Mouse (Mus musculus) stomach, postnatal 0 days (tissue): Measurements from ENCODE around the gene Nprl2. TPM values are rescaled to one million over a fixed set of nuclear protein-coding genes. Genes with fewer than 3 reads are reported as not detected.

Experiments
- ATAC-seq: fragments of 200-750 bp; cut with Nextera tagmentation; 2 replicates; pipeline ENCODE4 v1.8.0; 2017; ENCODE audit not compliant: low FRiP score, low TSS enrichment
- DNase-seq: peaks from one replicate; pipeline ENCODE4 v3.0.0-alpha.2; 2016; ENCODE audit warnings: low spot score
- H3K27ac ChIP-seq: fragments of 300-500 bp; sonication (generic); replicated peaks from 2 replicates; pipeline ENCODE4 v1.5.1; 2014; ENCODE audit warnings: mild to moderate bottlenecking, control low read depth
- H3K27me3 ChIP-seq: fragments of 300-500 bp; sonication (generic); 2 replicates; pipeline ENCODE4 v1.6.1; 2014; ENCODE audit warnings: low read length; ENCODE audit not compliant: control insufficient read depth, insufficient read depth
- H3K36me3 ChIP-seq: fragments of 300-500 bp; sonication (generic); 2 replicates; pipeline ENCODE4 v1.6.1; 2014; ENCODE audit warnings: low read length, mixed read lengths; ENCODE audit not compliant: control insufficient read depth, insufficient read depth
- H3K4me1 ChIP-seq: fragments of 300-500 bp; sonication (generic); replicated peaks from 2 replicates; pipeline ENCODE4 v1.6.1; 2014; ENCODE audit warnings: antibody characterized with exemption; ENCODE audit not compliant: control insufficient read depth, insufficient read depth
- H3K4me2 ChIP-seq: fragments of 300-500 bp; sonication (generic); replicated peaks from 2 replicates; pipeline ENCODE4 v1.6.1; 2014; ENCODE audit warnings: low read depth, mild to moderate bottlenecking, control low read depth, moderate library complexity
- H3K4me3 ChIP-seq: fragments of 300-500 bp; sonication (generic); 2 replicates; pipeline ENCODE4 v1.5.1; 2014; ENCODE audit warnings: low read depth, low read length, control low read depth
- H3K9ac ChIP-seq: fragments of 300-500 bp; sonication (generic); 2 replicates; pipeline ENCODE4 v1.6.1; 2014; ENCODE audit warnings: mild to moderate bottlenecking, low read length, control low read depth, mixed read lengths
- H3K9me3 ChIP-seq: fragments of 300-500 bp; sonication (generic); 2 replicates; pipeline ENCODE4 v1.6.1; 2016; ENCODE audit warnings: low read length; ENCODE audit not compliant: control insufficient read depth
- CTCF ChIP-seq: IDR thresholded peaks from 2 replicates; pipeline ENCODE4 v1.5.1; 2016; ENCODE audit warnings: antibody characterized with exemption, low read depth, mild to moderate bottlenecking, moderate library complexity
- EP300 ChIP-seq: optimal IDR thresholded peaks from 2 replicates; pipeline ENCODE3; 2016; ENCODE audit warnings: antibody characterized with exemption
- WGBS: fragments of 180-500 bp; shearing (Covaris S2); extraction: QIAGEN DNeasy Blood & Tissue Kit; methylation state at CpG from one replicate; pipeline ENCODE4 v1.1.7; 2014; 5-methylcytosine and 5-hydroxymethylcytosine counted together
- polyA plus RNA-seq: library from polyadenylated mRNA; unstranded; fragments of >200 nt; fragmentation: Nextera tagmentation; extraction: Ambion mirVana; gene quantifications from 2 replicates; pipeline ENCODE4 v1.2.1, GENCODE M21; 2015

Gene Nprl2
- polyA plus RNA-seq, 1 experiment from 2014 or later = 24.9 TPM

- no peak overlapping the region for H3K27ac ChIP-seq
- H3K9ac ChIP-seq = no peak overlapping the region
- peaks cover 13% of the 10 kb centered on the region for H3K4me1 ChIP-seq
- DNase-seq = no peak
- H3K4me2 ChIP-seq = no peak overlapping the region
- no peak for ATAC-seq
- no peaks in the 10 kb centered on the region for H3K9me3 ChIP-seq
- H3K27me3 ChIP-seq = no peaks in the 10 kb centered on the region
- H3K36me3 ChIP-seq = peaks cover 4% of the 10 kb centered on the region; the same call in 1 of the 2 replicates
- H3K4me3 ChIP-seq = no peak overlapping the region
- TF ChIP-seq CTCF = no peak
- no peak for TF ChIP-seq EP300
- 91% methylated on average over 10 of the region's 10 CpGs for WGBS
These were observed 6.8 kb downstream of the Nprl2 start for GRCm38 (mm10) chr9:107548820-107549219.

GRCm38 (mm10) chr9:107549297-107550074 lies 7.5 kb downstream of the Nprl2 start:
- H3K9ac ChIP-seq = no peak overlapping the region
- no peak overlapping the region for H3K4me2 ChIP-seq
- no peak for ATAC-seq
- WGBS = 75% methylated on average over 20 of the region's 20 CpGs
- H3K27me3 ChIP-seq = no peaks in the 10 kb centered on the region
- H3K27ac ChIP-seq = no peak overlapping the region
- peaks cover 16% of the 10 kb centered on the region for H3K4me1 ChIP-seq
- no peaks in the 10 kb centered on the region for H3K36me3 ChIP-seq
- no peak overlapping the region for H3K4me3 ChIP-seq
- no peak for TF ChIP-seq EP300
- TF ChIP-seq CTCF = no peak
- no peaks in the 10 kb centered on the region for H3K9me3 ChIP-seq
- DNase-seq = no peak

GRCm38 (mm10) chr9:107550491-107551116 lies 8.6 kb downstream of the Nprl2 start:
- TF ChIP-seq EP300 (no peak), CTCF (no peak)
- Histone ChIP-seq H3K27me3 (no peaks in the 10 kb centered on the region), H3K9ac (peak overlapping the region; percentile 59; the same call in 1 of the 2 replicates), H3K4me2 (peak overlapping the region; percentile 78), H3K9me3 (no peaks in the 10 kb centered on the region), H3K27ac (peak overlapping the region; percentile 69; the same call in 1 of the 2 replicates), H3K4me1 (peaks cover 16% of the 10 kb centered on the region), H3K36me3 (no peaks in the 10 kb centered on the region), H3K4me3 (peak overlapping the region; percentile 46; the same call in 1 of the 2 replicates)
- DNase-seq (peak; percentile 72), ATAC-seq (peak; percentile 5; the same call in 1 of the 2 replicates)
- WGBS = 44% methylated on average over 23 of the region's 23 CpGs

- ATAC-seq (peak; percentile 43), DNase-seq (peak; percentile 80)
- Histone ChIP-seq H3K4me1 (peaks cover 19% of the 10 kb centered on the region), H3K4me2 (peak within 1 kb of the TSS; percentile 78), H3K9ac (peak within 1 kb of the TSS; percentile 59), H3K27ac (peak within 1 kb of the TSS; percentile 69), H3K9me3 (no peaks in the 10 kb centered on the region), H3K36me3 (no peaks in the 10 kb centered on the region), H3K4me3 (peak within 1 kb of the TSS; percentile 46), H3K27me3 (no peaks in the 10 kb centered on the region)
- TF ChIP-seq EP300 (no peak), CTCF (no peak)
- WGBS = 2% methylated on average over 62 of the region's 63 CpGs
These were observed 9.3 kb downstream of the Nprl2 start, which contains the start of gene Rassf1 for GRCm38 (mm10) chr9:107551117-107551889. Rassf1 (plus strand) TSS chr9:107551555.

GRCm38 (mm10) chr9:107551890-107552355 lies 9.9 kb downstream of the Nprl2 start:
- no peak for ATAC-seq
- Histone ChIP-seq H3K9me3 (no peaks in the 10 kb centered on the region), H3K27ac (peak overlapping the region; percentile 69), H3K27me3 (no peaks in the 10 kb centered on the region), H3K4me3 (peak overlapping the region; percentile 46), H3K36me3 (no peaks in the 10 kb centered on the region), H3K4me1 (peaks cover 24% of the 10 kb centered on the region), H3K9ac (peak overlapping the region; percentile 59), H3K4me2 (peak overlapping the region; percentile 78)
- 11% methylated on average over 8 of the region's 8 CpGs for WGBS
- no peak for DNase-seq
- no peak for TF ChIP-seq EP300
- TF ChIP-seq CTCF = no peak
